Mouse (Mus musculus): ENCODE measurements around the gene Snx12. TPM values are rescaled to one million over a fixed set of nuclear protein-coding genes. Genes with fewer than 3 reads are reported as not detected.
A peak's percentile ranks its signal among the peaks of the same experiment; 100 is the strongest.

Snx12 gene
- polyA plus RNA-seq (2015; fragmentation: Nextera tagmentation; extraction: Ambion mirVana), result 50.6 and 51.1 TPM in 2 replicates

DNA sequence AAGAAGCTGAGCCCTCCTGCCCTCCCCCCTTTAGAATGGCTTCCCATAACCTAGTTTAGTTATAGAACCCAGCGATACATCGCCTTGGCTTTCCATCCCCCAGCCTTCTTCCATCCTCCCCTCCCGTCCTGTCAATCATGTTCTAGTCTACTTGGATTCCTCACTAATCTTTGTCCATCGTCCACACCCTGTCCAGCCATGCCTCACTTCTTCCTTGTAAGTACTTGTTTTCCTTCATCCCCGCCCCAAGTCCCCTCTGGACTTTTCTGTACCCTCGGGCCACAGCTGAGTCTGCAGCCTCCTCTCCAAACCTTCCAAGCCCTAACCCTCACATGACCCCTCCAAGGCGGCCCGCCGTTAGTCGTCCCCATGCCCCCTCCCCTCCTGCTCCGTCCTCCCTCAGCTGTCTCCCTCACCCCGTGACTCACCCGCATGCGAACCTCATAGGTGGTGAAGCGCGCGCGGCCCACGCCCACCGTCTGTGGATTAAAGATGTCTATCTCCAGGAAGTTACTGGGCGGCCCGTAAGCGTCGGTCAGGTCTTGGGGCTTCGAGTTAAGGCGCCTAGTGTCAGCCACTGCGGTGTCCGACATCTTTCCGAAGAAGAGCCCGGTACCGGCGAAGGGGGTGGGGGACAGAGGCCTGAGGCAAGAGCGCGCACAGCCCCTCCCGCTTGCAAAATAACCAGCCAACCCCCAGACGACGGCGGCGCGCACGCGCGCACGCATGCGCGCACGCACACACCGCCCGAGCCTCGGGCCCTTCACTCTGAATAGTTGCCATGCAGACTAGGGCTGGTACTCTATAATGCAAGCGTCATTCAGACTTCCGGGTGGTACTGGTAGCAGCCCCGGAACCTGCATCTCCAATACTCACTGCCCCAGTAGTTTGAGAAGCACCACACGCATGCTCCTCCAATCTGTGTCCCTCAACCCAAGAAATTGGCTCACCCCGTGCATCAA lies at the start of gene Snx12:
Snx12 (minus strand) TSS at position 730 of the 962 bp plus-strand sequence.
- Histone ChIP-seq H3K4me2 (replicated peaks) (peak within 1 kb of the TSS; percentile 56), H3K9me3 (no peaks in the 10 kb centered on the region), H3K36me3 (no peaks in the 10 kb centered on the region), H3K4me1 (replicated peaks) (no peaks in the 10 kb centered on the region), H3K27ac (peak within 1 kb of the TSS; percentile 67), H3K9ac (peak within 1 kb of the TSS; percentile 49), H3K4me3 (replicated peaks) (peak within 1 kb of the TSS; percentile 51), H3K27me3 (replicated peaks) (no peaks in the 10 kb centered on the region)
- ATAC-seq, result peak; percentile 95
- WGBS, result 21% methylated on average over 55 of the region's 55 CpGs

DNA sequence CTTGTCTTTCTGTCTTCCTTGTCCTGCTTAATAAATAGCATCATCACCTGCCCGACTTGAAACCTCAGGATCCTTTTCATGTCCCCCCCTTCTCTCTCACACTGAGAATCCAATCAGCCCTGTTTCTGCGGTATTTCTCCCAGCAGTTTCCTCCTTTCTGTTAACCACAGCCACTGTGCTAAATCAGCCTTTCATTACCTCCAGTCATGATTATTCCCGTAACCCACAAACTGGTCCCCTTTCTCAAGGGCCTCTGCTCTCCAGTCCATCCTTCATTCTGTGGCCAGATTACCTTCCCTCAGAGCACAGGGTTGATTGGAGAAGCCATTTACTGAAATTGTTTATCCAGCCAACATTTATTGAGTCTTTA lies 46.4 kb upstream of the Snx12 start, which contains the start of gene Gm20489:
Gm20489 (minus strand) TSS at position 269 of the 370 bp plus-strand sequence.
- ATAC-seq, result no peak
- WGBS, result 56% methylated on average over 3 of the region's 3 CpGs

GRCm38 (mm10) chrX:101268025-101268754 lies 45.8 kb upstream of the Snx12 start, which contains the start of gene Il2rg:
Il2rg (minus strand) TSS chrX:101268255.
- Histone ChIP-seq H3K36me3 (no peaks in the 10 kb centered on the region), H3K4me3 (replicated peaks) (no peak within 1 kb of the TSS), H3K4me2 (replicated peaks) (no peak within 1 kb of the TSS), H3K9ac (no peak within 1 kb of the TSS), H3K4me1 (replicated peaks) (no peaks in the 10 kb centered on the region), H3K9me3 (no peaks in the 10 kb centered on the region), H3K27ac (no peak within 1 kb of the TSS), H3K27me3 (replicated peaks) (0 out of 2 replicates have a peak, but pooled peaks cover 2% of the 10 kb centered on the region)
- 46% methylated on average over 5 of the region's 5 CpGs for WGBS
- ATAC-seq, result no peak

More for the DNA sequence above, 46.4 kb upstream of the Snx12 start, which contains the start of gene Gm20489:
- no peak within 1 kb of the TSS for H3K4me3 ChIP-seq (replicated peaks)
- 0 out of 2 replicates have a peak, but pooled peaks cover 2% of the 10 kb centered on the region for H3K27me3 ChIP-seq (replicated peaks)
- no peaks in the 10 kb centered on the region for H3K36me3 ChIP-seq
- no peak within 1 kb of the TSS for H3K4me2 ChIP-seq (replicated peaks)
- H3K27ac ChIP-seq, result no peak within 1 kb of the TSS
- no peaks in the 10 kb centered on the region for H3K4me1 ChIP-seq (replicated peaks)
- no peaks in the 10 kb centered on the region for H3K9me3 ChIP-seq
- H3K9ac ChIP-seq, result no peak within 1 kb of the TSS

- WGBS, result 89% methylated on average over 6 of the region's 6 CpGs
- no peak overlapping the region for H3K27ac ChIP-seq
- no peak overlapping the region for H3K4me2 ChIP-seq (replicated peaks)
- H3K4me3 ChIP-seq (replicated peaks), result no peak overlapping the region
- H3K27me3 ChIP-seq (replicated peaks), result 0 out of 2 replicates have a peak, but pooled peaks cover 2% of the 10 kb centered on the region
- H3K4me1 ChIP-seq (replicated peaks), result no peaks in the 10 kb centered on the region
- H3K9ac ChIP-seq, result no peak overlapping the region
- H3K36me3 ChIP-seq, result no peaks in the 10 kb centered on the region
- ATAC-seq, result no peak
- no peaks in the 10 kb centered on the region for H3K9me3 ChIP-seq
These were observed 44.3 kb upstream of the Snx12 start for GRCm38 (mm10) chrX:101266631-101267030.

DNA sequence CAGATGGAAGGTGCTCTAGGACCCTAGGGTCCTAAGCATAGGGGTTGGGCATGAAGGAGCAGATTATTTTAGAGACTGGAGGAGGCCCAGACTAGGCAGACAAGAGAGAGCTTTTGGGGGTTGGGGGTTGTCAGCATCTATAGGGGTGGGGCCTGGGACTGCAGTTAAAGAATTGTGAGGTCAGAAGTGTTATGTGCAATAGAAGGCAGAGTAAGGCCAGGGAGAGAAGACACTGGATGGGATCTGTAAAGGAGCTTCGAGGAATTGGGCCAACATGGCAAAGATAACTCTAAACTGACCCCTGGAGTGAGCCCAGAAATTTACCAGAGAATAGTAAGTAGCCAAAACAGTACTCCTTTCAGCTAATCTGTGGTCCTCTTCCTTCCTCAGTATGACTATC lies 41.5 kb upstream of the Snx12 start, which contains the start of gene Gm614:
Gm614 (minus strand) TSS at position 101 of the 400 bp plus-strand sequence.
- H3K36me3 ChIP-seq, result no peaks in the 10 kb centered on the region
- 83% methylated on average over 1 of the region's 1 CpGs for WGBS
- H3K4me3 ChIP-seq (replicated peaks), result no peak within 1 kb of the TSS
- H3K9me3 ChIP-seq, result no peaks in the 10 kb centered on the region
- ATAC-seq, result no peak
- 0 out of 2 replicates have a peak, but pooled peaks cover 5% of the 10 kb centered on the region for H3K4me1 ChIP-seq (replicated peaks)
- H3K27ac ChIP-seq, result no peak within 1 kb of the TSS
- H3K27me3 ChIP-seq (replicated peaks), result peaks cover 2% of the 10 kb centered on the region; the same call in 1 of the 2 replicates
- no peak within 1 kb of the TSS for H3K9ac ChIP-seq
- no peak within 1 kb of the TSS for H3K4me2 ChIP-seq (replicated peaks)

GRCm38 (mm10) chrX:101260441-101261325 lies 38.3 kb upstream of the Snx12 start:
- peak overlapping the region; percentile 58 for H3K27ac ChIP-seq
- no peaks in the 10 kb centered on the region; the same call in 1 of the 2 replicates for H3K27me3 ChIP-seq (replicated peaks)
- no peaks in the 10 kb centered on the region for H3K9me3 ChIP-seq
- 26% methylated on average over 13 of the region's 13 CpGs for WGBS
- ATAC-seq, result peak; percentile 86
- H3K4me3 ChIP-seq (replicated peaks), result no peak overlapping the region
- no peak overlapping the region for H3K9ac ChIP-seq
- H3K4me2 ChIP-seq (replicated peaks), result no peak overlapping the region
- 0 out of 2 replicates have a peak, but pooled peaks cover 8% of the 10 kb centered on the region for H3K4me1 ChIP-seq (replicated peaks)
- H3K36me3 ChIP-seq, result no peaks in the 10 kb centered on the region

- Histone ChIP-seq H3K4me2 (replicated peaks) (no peak overlapping the region; the same call in 1 of the 2 replicates), H3K4me3 (replicated peaks) (no peak overlapping the region), H3K36me3 (no peaks in the 10 kb centered on the region), H3K27ac (no peak overlapping the region), H3K9ac (no peak overlapping the region), H3K27me3 (replicated peaks) (no peaks in the 10 kb centered on the region; the same call in 1 of the 2 replicates), H3K4me1 (replicated peaks) (0 out of 2 replicates have a peak, but pooled peaks cover 8% of the 10 kb centered on the region), H3K9me3 (no peaks in the 10 kb centered on the region)
- ATAC-seq, result no peak
- WGBS, result 79% methylated on average over 13 of the region's 13 CpGs
These were observed 34.2 kb upstream of the Snx12 start for GRCm38 (mm10) chrX:101256603-101257002.

DNA sequence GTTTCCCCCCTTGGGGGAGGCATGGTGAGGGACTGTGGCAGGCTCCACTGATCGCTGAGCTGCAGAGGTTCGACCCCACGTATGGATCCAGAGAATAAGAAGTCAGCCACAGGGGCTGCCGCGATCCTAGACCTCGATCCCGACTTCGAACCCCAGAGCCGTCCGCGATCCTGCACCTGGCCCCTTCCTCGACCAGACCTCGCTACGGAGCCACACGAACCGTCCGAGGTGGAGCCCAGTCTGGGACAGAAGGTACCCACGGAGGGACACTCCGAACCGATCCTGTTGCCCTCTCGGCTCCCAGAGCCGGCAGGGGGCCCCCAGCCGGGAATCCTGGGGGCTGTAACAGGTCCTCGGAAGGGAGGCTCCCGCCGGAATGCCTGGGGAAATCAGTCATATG lies 32.4 kb upstream of the Snx12 start:
- Histone ChIP-seq H3K27me3 (replicated peaks) (no peaks in the 10 kb centered on the region; the same call in 1 of the 2 replicates), H3K36me3 (no peaks in the 10 kb centered on the region), H3K9me3 (no peaks in the 10 kb centered on the region), H3K27ac (peak overlapping the region; percentile 58; the same call in 1 of the 2 replicates), H3K4me2 (replicated peaks) (peak overlapping the region; percentile 72), H3K9ac (peak overlapping the region; percentile 50), H3K4me3 (replicated peaks) (peak overlapping the region; percentile 49), H3K4me1 (replicated peaks) (0 out of 2 replicates have a peak, but pooled peaks cover 4% of the 10 kb centered on the region)
- 11% methylated on average over 26 of the region's 26 CpGs for WGBS
- peak; percentile 45; the same call in 1 of the 2 replicates for ATAC-seq

DNA sequence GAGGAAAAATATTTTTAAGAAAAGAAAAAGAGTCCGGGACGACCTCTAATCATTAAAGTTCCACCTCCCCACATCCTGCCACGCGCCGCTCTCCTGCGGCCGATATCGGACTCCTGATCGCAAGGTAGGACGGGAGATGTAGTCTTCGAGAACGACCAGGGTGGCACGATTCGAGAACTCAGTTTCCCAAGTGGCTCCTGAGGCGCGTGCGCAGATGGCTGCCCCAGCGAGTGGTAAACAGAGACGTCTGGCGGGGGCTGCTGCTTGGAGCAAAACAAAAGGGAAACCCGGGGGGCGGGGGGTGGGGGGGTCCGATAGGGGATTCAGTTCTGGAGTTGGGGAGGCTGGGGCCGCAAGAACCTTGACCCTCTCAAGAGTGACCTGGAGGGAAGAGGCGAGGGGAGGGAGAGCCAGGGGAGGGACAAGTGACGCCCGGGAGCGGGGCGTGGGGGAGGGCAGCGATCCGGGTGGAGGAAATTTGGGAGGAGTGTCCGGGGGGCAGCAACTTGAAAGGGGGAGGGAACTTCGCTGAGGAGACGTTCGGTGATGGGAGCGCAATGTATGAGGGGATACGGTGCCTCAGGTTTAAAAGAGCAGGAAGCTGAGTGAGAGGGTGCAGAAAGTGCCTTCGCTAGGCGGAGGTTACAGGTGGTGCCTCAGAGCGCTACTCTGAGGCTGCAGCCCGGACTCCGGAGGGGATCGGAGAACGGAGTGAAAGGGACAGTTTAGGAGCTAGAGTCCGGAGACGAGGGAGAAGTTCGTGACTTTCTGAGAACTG lies 31.8 kb upstream of the Snx12 start, which contains the start of gene Foxo4:
Foxo4 (plus strand) TSS at position 577 of the 778 bp plus-strand sequence.
- Histone ChIP-seq H3K4me3 (replicated peaks) (peak within 1 kb of the TSS; percentile 49), H3K4me2 (replicated peaks) (peak within 1 kb of the TSS; percentile 72), H3K9me3 (no peaks in the 10 kb centered on the region), H3K36me3 (no peaks in the 10 kb centered on the region), H3K27me3 (replicated peaks) (no peaks in the 10 kb centered on the region; the same call in 1 of the 2 replicates), H3K27ac (peak within 1 kb of the TSS; percentile 58; the same call in 1 of the 2 replicates), H3K4me1 (replicated peaks) (0 out of 2 replicates have a peak, but pooled peaks cover 4% of the 10 kb centered on the region), H3K9ac (peak within 1 kb of the TSS; percentile 50)
- 26% methylated on average over 47 of the region's 47 CpGs for WGBS
- ATAC-seq, result peak; percentile 95

DNA sequence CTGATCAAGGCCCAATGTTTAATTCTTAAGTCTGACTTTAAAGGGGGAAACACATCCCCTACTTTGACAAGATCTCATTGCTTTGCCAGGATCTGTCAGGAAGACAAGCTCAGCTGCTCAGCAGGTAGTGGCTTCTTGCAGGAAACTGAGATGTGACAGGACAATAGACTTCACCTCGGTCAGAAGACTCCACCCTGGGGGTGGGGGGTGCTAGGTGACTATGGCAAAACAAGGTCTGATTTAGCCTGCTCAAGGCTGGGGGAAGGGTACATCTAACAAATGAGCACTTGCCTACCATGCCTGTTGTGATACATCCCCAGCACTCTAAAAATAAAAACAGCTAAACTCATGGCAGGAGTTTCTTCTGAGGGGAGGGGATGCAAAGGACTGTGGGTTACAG lies 22.6 kb upstream of the Snx12 start:
- Histone ChIP-seq H3K4me2 (replicated peaks) (no peak overlapping the region), H3K27me3 (replicated peaks) (no peaks in the 10 kb centered on the region), H3K36me3 (no peaks in the 10 kb centered on the region), H3K9me3 (no peaks in the 10 kb centered on the region), H3K4me1 (replicated peaks) (no peaks in the 10 kb centered on the region), H3K9ac (no peak overlapping the region), H3K4me3 (replicated peaks) (no peak overlapping the region), H3K27ac (no peak overlapping the region)
- WGBS, result 38% methylated on average over 1 of the region's 1 CpGs
- no peak for ATAC-seq

Measured in intestine, embryonic 15.5 days (tissue).